Mouse (Mus musculus): ENCODE results near the gene Dapl1.

- TF ChIP-seq CTCF (IDR thresholded peaks at IDR 0.05; ENCODE audit: borderline replicate concordance, extremely low read depth, insufficient read depth, insufficient read length) (no peak), POLR2A (IDR thresholded peaks at IDR 0.05; ENCODE audit: borderline replicate concordance, extremely low read depth, insufficient read depth, insufficient read length, poor library complexity, severe bottlenecking) (no peak)
These were observed 16.5 kb upstream of the Dapl1 start for GRCm38 (mm10) chr2:59467976-59468375.
